Mouse (Mus musculus) layer of hippocampus, postnatal 14 days (tissue): ENCODE measurements around the gene Ppm1h. TPM values are rescaled to one million over a fixed set of nuclear protein-coding genes. Genes with fewer than 3 reads are reported as not detected.

Experiments used
- DNase-seq, 2 experiments: peaks; one replicate each; pipeline ENCODE4 v3.0.0; 2021 to 2022; ENCODE audit warnings: low spot score in 2 of 2, mixed read lengths in 1 of 2
- total RNA-seq, 2 experiments: library from RNA; stranded (reverse); gene quantifications; 2 replicates each; pipeline ENCODE4 v1.2.3; 2021

The Ppm1h gene
- total RNA-seq, 2 experiments from 2014 or later = 73.7 to 78.3 TPM

- no peak for DNase-seq
Observed at GRCm38 (mm10) chr10:122805866-122806265, 127.3 kb downstream of the Ppm1h start.

GRCm38 (mm10) chr10:122807127-122808105 lies 128.9 kb downstream of the Ppm1h start:
- peak; percentile 79 to 85 for DNase-seq

- peak in 1 of 2 experiments; percentile 33 for DNase-seq
Observed at GRCm38 (mm10) chr10:122808186-122808585, 129.6 kb downstream of the Ppm1h start.

- DNase-seq = no peak
Observed at GRCm38 (mm10) chr10:122809851-122810250, 131.3 kb downstream of the Ppm1h start.

- DNase-seq = peak in 1 of 2 experiments; percentile 37
Observed at GRCm38 (mm10) chr10:122815094-122815493, 136.5 kb downstream of the Ppm1h start.

- no peak for DNase-seq
Observed at GRCm38 (mm10) chr10:122817741-122818140, 139.2 kb downstream of the Ppm1h start.

- DNase-seq = no peak
Observed at GRCm38 (mm10) chr10:122819808-122820207, 141.2 kb downstream of the Ppm1h start.

GRCm38 (mm10) chr10:122821549-122821948 lies 143.0 kb downstream of the Ppm1h start:
- DNase-seq = no peak

GRCm38 (mm10) chr10:122823642-122824041 lies 145.1 kb downstream of the Ppm1h start:
- no peak for DNase-seq

GRCm38 (mm10) chr10:122826696-122827331 lies 148.3 kb downstream of the Ppm1h start:
- no peak for DNase-seq

- DNase-seq = no peak
Observed at GRCm38 (mm10) chr10:122827719-122828414, 149.3 kb downstream of the Ppm1h start.

- no peak for DNase-seq
Observed at GRCm38 (mm10) chr10:122829801-122830217, 151.2 kb downstream of the Ppm1h start.

- no peak for DNase-seq
Observed at GRCm38 (mm10) chr10:122830638-122831037, 152.1 kb downstream of the Ppm1h start.

- no peak for DNase-seq
Observed at GRCm38 (mm10) chr10:122842014-122842413, 163.5 kb downstream of the Ppm1h start.

GRCm38 (mm10) chr10:122842961-122843360 lies 164.4 kb downstream of the Ppm1h start:
- DNase-seq = no peak

- peak; percentile 56 to 60 for DNase-seq
Observed at GRCm38 (mm10) chr10:122845471-122845870, 166.9 kb downstream of the Ppm1h start.

- DNase-seq = no peak
Observed at GRCm38 (mm10) chr10:122846476-122846875, 167.9 kb downstream of the Ppm1h start.

- no peak for DNase-seq
Observed at GRCm38 (mm10) chr10:122848020-122848457, 169.5 kb downstream of the Ppm1h start.

GRCm38 (mm10) chr10:122851267-122852160 lies 173.0 kb downstream of the Ppm1h start:
- no peak for DNase-seq

- DNase-seq = no peak
Observed at GRCm38 (mm10) chr10:122854571-122854970, 176.0 kb downstream of the Ppm1h start.
